Mouse (Mus musculus): ENCODE data around the gene Tmem204.
A peak's percentile ranks its signal among the peaks of the same experiment; 100 is the strongest.

Gene Tmem204

GRCm38 (mm10) chr17:25084835-25085385 is 1.5 kb upstream of the Tmem204 start:
- DNase-seq (ENCODE audit: low spot score), result no peak

- DNase-seq (ENCODE audit: low spot score), result no peak
Measured at GRCm38 (mm10) chr17:25082887-25083286, 504 bp downstream of the Tmem204 start.

GRCm38 (mm10) chr17:25082081-25082847 is 1.1 kb downstream of the Tmem204 start:
- peak; percentile 38 for DNase-seq (ENCODE audit: low spot score)

- DNase-seq (ENCODE audit: low spot score), result peak; percentile 36
Measured at GRCm38 (mm10) chr17:25080960-25081381, 2.4 kb downstream of the Tmem204 start.

GRCm38 (mm10) chr17:25080210-25080609 is 3.2 kb downstream of the Tmem204 start:
- DNase-seq (ENCODE audit: low spot score), result no peak

- no peak for DNase-seq (ENCODE audit: low spot score)
Measured at GRCm38 (mm10) chr17:25077771-25078372, 5.5 kb downstream of the Tmem204 start.

GRCm38 (mm10) chr17:25076906-25077305 is 6.5 kb downstream of the Tmem204 start:
- DNase-seq (ENCODE audit: low spot score), result no peak

GRCm38 (mm10) chr17:25068690-25069089 is 14.7 kb downstream of the Tmem204 start:
- no peak for DNase-seq (ENCODE audit: low spot score)

GRCm38 (mm10) chr17:25067442-25067851 is 15.9 kb downstream of the Tmem204 start:
- DNase-seq (ENCODE audit: low spot score), result no peak

GRCm38 (mm10) chr17:25066595-25066994 is 16.8 kb downstream of the Tmem204 start:
- no peak for DNase-seq (ENCODE audit: low spot score)

GRCm38 (mm10) chr17:25065189-25065588 is 18.2 kb downstream of the Tmem204 start:
- no peak for DNase-seq (ENCODE audit: low spot score)

- DNase-seq (ENCODE audit: low spot score), result no peak
Measured at GRCm38 (mm10) chr17:25064351-25064750, 19.0 kb downstream of the Tmem204 start.

- DNase-seq (ENCODE audit: low spot score), result no peak
Measured at GRCm38 (mm10) chr17:25063872-25064271, 19.5 kb downstream of the Tmem204 start.

- DNase-seq (ENCODE audit: low spot score), result no peak
Measured at GRCm38 (mm10) chr17:25063261-25063660, 20.1 kb downstream of the Tmem204 start.

GRCm38 (mm10) chr17:25057041-25057440 is 26.4 kb downstream of the Tmem204 start:
- DNase-seq (ENCODE audit: low spot score), result no peak

- no peak for DNase-seq (ENCODE audit: low spot score)
Measured at GRCm38 (mm10) chr17:25053274-25053673, 30.1 kb downstream of the Tmem204 start.

- DNase-seq (ENCODE audit: low spot score), result no peak
Measured at GRCm38 (mm10) chr17:25047143-25047542, 36.2 kb downstream of the Tmem204 start.

GRCm38 (mm10) chr17:25045281-25045680 is 38.1 kb downstream of the Tmem204 start:
- no peak for DNase-seq (ENCODE audit: low spot score)

- DNase-seq (ENCODE audit: low spot score), result no peak
Measured at GRCm38 (mm10) chr17:25044879-25045278, 38.5 kb downstream of the Tmem204 start.

GRCm38 (mm10) chr17:25036183-25036582 is 47.2 kb downstream of the Tmem204 start:
- DNase-seq (ENCODE audit: low spot score), result no peak

- peak; percentile 38 for DNase-seq (ENCODE audit: low spot score)
Measured at GRCm38 (mm10) chr17:25016292-25017132, 66.9 kb downstream of the Tmem204 start.

GRCm38 (mm10) chr17:25015655-25016291 is 67.6 kb downstream of the Tmem204 start, which contains the start of the genes Cramp1l and Ift140:
Gene Cramp1l (minus strand): TSS chr17:25015788.
Gene Ift140 (plus strand): TSS chr17:25016085.
- DNase-seq (ENCODE audit: low spot score), result peak; percentile 98
